In the genomic region with DNA sequence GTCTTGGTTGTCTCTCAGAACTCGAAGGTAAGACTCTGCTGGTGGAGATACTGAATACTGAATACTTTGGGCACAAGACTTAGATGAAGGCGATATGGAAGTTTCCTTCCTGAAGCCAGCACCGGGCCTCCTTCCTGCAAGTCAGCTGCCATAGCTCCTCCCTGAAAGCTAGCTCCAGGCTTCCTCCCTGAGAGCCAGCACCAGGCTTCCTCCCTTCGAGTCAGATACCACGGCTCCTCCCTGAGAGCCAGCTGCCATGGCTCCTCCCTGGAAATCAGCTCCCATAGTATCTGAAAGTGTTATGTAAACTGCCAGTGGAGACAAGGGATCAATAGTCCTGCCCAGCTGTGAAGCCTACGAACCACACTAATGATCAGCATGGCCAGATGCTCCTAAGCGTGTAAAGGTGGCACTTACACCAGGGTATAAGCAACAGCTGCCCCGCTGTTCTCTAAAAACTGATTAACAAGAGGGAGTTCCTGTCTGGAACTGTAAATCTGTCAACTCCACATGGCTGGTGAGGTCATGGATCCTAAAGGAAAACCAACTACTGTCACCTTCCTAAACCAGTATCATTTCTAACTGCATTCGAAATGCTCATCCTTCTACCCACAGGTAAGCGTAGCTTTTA, we compare ENCODE assay signal across 13 mouse cellular contexts.
DNase-seq lines count a peak whose midpoint lies in the region; ATAC-seq lines count a peak whose summit lies in the region.
"Had no signal": no experiment of that assay in that cellular context is flagged by ENCODE, and none has a peak within 500 bp of the region (broad histone marks: within the 10 kb centered on the region; RNA-seq: fewer than 3 reads in every experiment).

No protein-coding gene starts in this region.

- no peaks in the 10 kb centered on the region for H3K27me3 ChIP-seq in heart, embryonic 10.5 days (ENCODE audit: insufficient read depth, poor library complexity, severe bottlenecking)
- H3K27me3 ChIP-seq in kidney, embryonic 16.5 days (ENCODE audit: insufficient read depth, low read length) = no peaks in the 10 kb centered on the region
- H3K27me3 ChIP-seq: embryonic facial prominence, embryonic 12.5 days; hindbrain, embryonic 15.5 days; midbrain, embryonic 13.5 days; Patski had no signal

- intact Hi-C loops in heart, postnatal 25 days (cut with DNase I) = no loop called here
- intact Hi-C loops in gastrocnemius, postnatal 14 days (cut with DNase I; ENCODE audit: low total_unique reads) = no loop called here

- 0 out of 2 replicates have a peak, but pooled peaks cover 3% of the 10 kb centered on the region for H3K36me3 ChIP-seq in heart, embryonic 10.5 days
- H3K36me3 ChIP-seq in kidney, embryonic 16.5 days (ENCODE audit: insufficient read depth, low read length) = peaks cover 2% of the 10 kb centered on the region; the same call in 1 of the 2 replicates
- H3K36me3 ChIP-seq: embryonic facial prominence, embryonic 12.5 days; hindbrain, embryonic 15.5 days; midbrain, embryonic 13.5 days had no signal

- ATAC-seq in kidney, embryonic 16.5 days (ENCODE audit: low FRiP score, low TSS enrichment) = peak; percentile 81
- ATAC-seq: midbrain, embryonic 13.5 days; Patski had no signal

- no peak overlapping the region for H3K4me3 ChIP-seq in heart, embryonic 10.5 days
- H3K4me3 ChIP-seq in kidney, embryonic 16.5 days (ENCODE audit: low read length) = no peak overlapping the region
- H3K4me3 ChIP-seq: embryonic facial prominence, embryonic 12.5 days; hindbrain, embryonic 15.5 days; midbrain, embryonic 13.5 days had no signal

- peak; percentile 78 for DNase-seq in heart, embryonic 10.5 days (ENCODE audit: low spot score)
- DNase-seq in heart, postnatal 25 days (ENCODE audit: low spot score) = no peak
- peak; percentile 60 for DNase-seq in forelimb bud, embryonic 11.5 days (ENCODE audit: low read depth, low spot score)
- peak; percentile 23 for DNase-seq in lung, postnatal 10 days
- no peak for DNase-seq in cerebellum, adult 9-11 months
- no peak for DNase-seq in cerebellum, postnatal 36 days
- no peak for DNase-seq in gastrocnemius, postnatal 14 days
- DNase-seq: B cell, adult 2 months had no signal

- WGBS in heart, embryonic 10.5 days = 50% methylated on average over 10 of the region's 10 CpGs
- WGBS in kidney, embryonic 16.5 days = 32% methylated on average over 10 of the region's 10 CpGs

- 0 out of 2 replicates have a peak overlapping the region, but pooled peaks have one; percentile 37 for H3K9ac ChIP-seq in kidney, embryonic 16.5 days (replicated peaks; ENCODE audit: low read length)
- H3K9ac ChIP-seq: embryonic facial prominence, embryonic 12.5 days; hindbrain, embryonic 15.5 days; midbrain, embryonic 13.5 days had no signal

- H3K4me2 ChIP-seq in kidney, embryonic 16.5 days (replicated peaks; ENCODE audit: low read depth, low read length) = peak overlapping the region; percentile 37; the same call in 1 of the 2 replicates
- H3K4me2 ChIP-seq: embryonic facial prominence, embryonic 12.5 days; hindbrain, embryonic 15.5 days; midbrain, embryonic 13.5 days had no signal

- H3K9me3 ChIP-seq in heart, embryonic 10.5 days = no peaks in the 10 kb centered on the region
- H3K9me3 ChIP-seq in kidney, embryonic 16.5 days (ENCODE audit: low read length) = no peaks in the 10 kb centered on the region
- H3K9me3 ChIP-seq: embryonic facial prominence, embryonic 12.5 days; hindbrain, embryonic 15.5 days; midbrain, embryonic 13.5 days had no signal

- peak overlapping the region; percentile 38; the same call in 1 of the 2 replicates for H3K27ac ChIP-seq in heart, embryonic 10.5 days
- peak overlapping the region; percentile 81 for H3K27ac ChIP-seq in kidney, embryonic 16.5 days (ENCODE audit: low read length)
- H3K27ac ChIP-seq: hindbrain, embryonic 15.5 days; midbrain, embryonic 13.5 days had no signal

- peaks cover 5% of the 10 kb centered on the region; the same call in 1 of the 2 replicates for H3K4me1 ChIP-seq in heart, embryonic 10.5 days
- H3K4me1 ChIP-seq in kidney, embryonic 16.5 days (ENCODE audit: insufficient read depth, low read length) = peaks cover 20% of the 10 kb centered on the region
- H3K4me1 ChIP-seq: embryonic facial prominence, embryonic 12.5 days; hindbrain, embryonic 15.5 days had no signal

Comparison
In these comparisons a context has a peak if more than half of its experiments do, and no peak if none do; other contexts are left out.
1. DNase-seq: peak in heart, embryonic 10.5 days (single experiment), forelimb bud, embryonic 11.5 days (single experiment) and lung, postnatal 10 days (single experiment); none in heart, postnatal 25 days (single experiment), cerebellum, adult 9-11 months (single experiment), cerebellum, postnatal 36 days (0 of 2) and gastrocnemius, postnatal 14 days (single experiment).